Mouse (Mus musculus): ENCODE measurements at regions not wholly inside any gene's neighbourhood (a gene's known extent, or its start where the extent isn't known, plus 50 kb on each side); places are given as distances from the start of the nearest gene placed in this dataset.

- no peak overlapping the region for H3K27ac ChIP-seq
- TF ChIP-seq EP300 (IDR thresholded peaks at IDR 0.05; ENCODE audit: low read depth), result no peak
- TF ChIP-seq CTCF (IDR thresholded peaks at IDR 0.05; ENCODE audit: low read depth), result no peak
- H3K36me3 ChIP-seq (replicated peaks; ENCODE audit: control insufficient read depth, insufficient read depth, low read depth), result no peaks in the 10 kb centered on the region
- H3K4me1 ChIP-seq (replicated peaks; ENCODE audit: control insufficient read depth in 2 of 2, insufficient read depth in 2 of 2, low read length in 1 of 2), result no peaks in the 10 kb centered on the region
- ATAC-seq (ENCODE audit: insufficient read depth) (no peak), DNase-seq (ENCODE audit: low read depth in 3 of 3, low spot score in 3 of 3) (no peak)
- whole genome bisulfite sequencing (ENCODE audit: insufficient replicate concordance), result 41% methylated on average over 6 of the region's 6 CpGs
- no peaks in the 10 kb centered on the region for H3K27me3 ChIP-seq (ENCODE audit: control insufficient read depth, insufficient read depth, low read length)
- H3K9me3 ChIP-seq (ENCODE audit: control insufficient read depth, low read length), result no peaks in the 10 kb centered on the region
- no peak overlapping the region for H3K4me3 ChIP-seq (ENCODE audit: insufficient read depth in 1 of 2, low read depth in 2 of 2, low read length in 2 of 2)
- no peak overlapping the region for H3K9ac ChIP-seq (replicated peaks)
- H3K4me2 ChIP-seq (ENCODE audit: low read depth), result no peak overlapping the region
Observed at GRCm38 (mm10) chr13:101439041-101439440, 329.0 kb downstream of the Pik3r1 start.

- 67% methylated on average over 6 of the region's 6 CpGs for WGBS (ENCODE audit: insufficient replicate concordance)
- Histone ChIP-seq H3K4me1 (replicated peaks; ENCODE audit: control insufficient read depth in 2 of 2, insufficient read depth in 2 of 2, low read length in 1 of 2) (no peaks in the 10 kb centered on the region), H3K36me3 (replicated peaks; ENCODE audit: control insufficient read depth, insufficient read depth, low read depth) (no peaks in the 10 kb centered on the region), H3K27ac (no peak overlapping the region), H3K27me3 (ENCODE audit: control insufficient read depth, insufficient read depth, low read length) (no peaks in the 10 kb centered on the region), H3K9ac (replicated peaks) (no peak overlapping the region), H3K4me3 (ENCODE audit: insufficient read depth in 1 of 2, low read depth in 2 of 2, low read length in 2 of 2) (no peak overlapping the region), H3K4me2 (ENCODE audit: low read depth) (no peak overlapping the region), H3K9me3 (ENCODE audit: control insufficient read depth, low read length) (no peaks in the 10 kb centered on the region)
- no peak for TF ChIP-seq EP300 (IDR thresholded peaks at IDR 0.05; ENCODE audit: low read depth)
- TF ChIP-seq CTCF (IDR thresholded peaks at IDR 0.05; ENCODE audit: low read depth), result no peak
- ATAC-seq (ENCODE audit: insufficient read depth), result no peak
- no peak for DNase-seq (ENCODE audit: low read depth in 3 of 3, low spot score in 3 of 3)
Observed at GRCm38 (mm10) chr13:101433162-101433561, 334.9 kb downstream of the Pik3r1 start.

- Histone ChIP-seq H3K9me3 (ENCODE audit: control insufficient read depth, low read length) (no peaks in the 10 kb centered on the region), H3K4me1 (replicated peaks; ENCODE audit: control insufficient read depth in 2 of 2, insufficient read depth in 2 of 2, low read length in 1 of 2) (no peaks in the 10 kb centered on the region), H3K9ac (replicated peaks) (no peak overlapping the region), H3K4me2 (ENCODE audit: low read depth) (no peak overlapping the region), H3K27me3 (ENCODE audit: control insufficient read depth, insufficient read depth, low read length) (no peaks in the 10 kb centered on the region), H3K4me3 (ENCODE audit: insufficient read depth in 1 of 2, low read depth in 2 of 2, low read length in 2 of 2) (no peak overlapping the region), H3K27ac (no peak overlapping the region), H3K36me3 (replicated peaks; ENCODE audit: control insufficient read depth, insufficient read depth, low read depth) (no peaks in the 10 kb centered on the region)
- DNase-seq (ENCODE audit: low read depth in 3 of 3, low spot score in 3 of 3), result no peak
- TF ChIP-seq EP300 (IDR thresholded peaks at IDR 0.05; ENCODE audit: low read depth) (no peak), CTCF (IDR thresholded peaks at IDR 0.05; ENCODE audit: low read depth) (no peak)
- ATAC-seq (ENCODE audit: insufficient read depth), result no peak
- 70% methylated on average over 12 of the region's 12 CpGs for WGBS (ENCODE audit: insufficient replicate concordance)
Observed at GRCm38 (mm10) chr13:101427426-101428221, 340.4 kb downstream of the Pik3r1 start.

- WGBS (ENCODE audit: insufficient replicate concordance), result 42% methylated on average over 5 of the region's 5 CpGs
Observed at GRCm38 (mm10) chr13:101426461-101426860, 341.6 kb downstream of the Pik3r1 start.

GRCm38 (mm10) chr13:101422082-101422481 is 345.9 kb downstream of the Pik3r1 start:
- Histone ChIP-seq H3K9ac (replicated peaks) (no peak overlapping the region), H3K9me3 (ENCODE audit: control insufficient read depth, low read length) (no peaks in the 10 kb centered on the region), H3K4me3 (ENCODE audit: insufficient read depth in 1 of 2, low read depth in 2 of 2, low read length in 2 of 2) (no peak overlapping the region), H3K27me3 (ENCODE audit: control insufficient read depth, insufficient read depth, low read length) (no peaks in the 10 kb centered on the region), H3K4me1 (replicated peaks; ENCODE audit: control insufficient read depth in 2 of 2, insufficient read depth in 2 of 2, low read length in 1 of 2) (no peaks in the 10 kb centered on the region), H3K27ac (no peak overlapping the region), H3K36me3 (replicated peaks; ENCODE audit: control insufficient read depth, insufficient read depth, low read depth) (no peaks in the 10 kb centered on the region), H3K4me2 (ENCODE audit: low read depth) (no peak overlapping the region)
- no peak for DNase-seq (ENCODE audit: low read depth in 3 of 3, low spot score in 3 of 3)
- ATAC-seq (ENCODE audit: insufficient read depth), result no peak
- TF ChIP-seq EP300 (IDR thresholded peaks at IDR 0.05; ENCODE audit: low read depth), result no peak
- TF ChIP-seq CTCF (IDR thresholded peaks at IDR 0.05; ENCODE audit: low read depth), result no peak
- 41% methylated on average over 3 of the region's 3 CpGs for WGBS (ENCODE audit: insufficient replicate concordance)

More at GRCm38 (mm10) chr13:101426461-101426860, 341.6 kb downstream of the Pik3r1 start:
- DNase-seq (ENCODE audit: low read depth in 3 of 3, low spot score in 3 of 3) (no peak), ATAC-seq (ENCODE audit: insufficient read depth) (no peak)
- H3K36me3 ChIP-seq (replicated peaks; ENCODE audit: control insufficient read depth, insufficient read depth, low read depth), result no peaks in the 10 kb centered on the region
- no peak overlapping the region for H3K9ac ChIP-seq (replicated peaks)
- no peaks in the 10 kb centered on the region for H3K9me3 ChIP-seq (ENCODE audit: control insufficient read depth, low read length)
- no peaks in the 10 kb centered on the region for H3K27me3 ChIP-seq (ENCODE audit: control insufficient read depth, insufficient read depth, low read length)
- no peak for TF ChIP-seq EP300 (IDR thresholded peaks at IDR 0.05; ENCODE audit: low read depth)
- TF ChIP-seq CTCF (IDR thresholded peaks at IDR 0.05; ENCODE audit: low read depth), result no peak
- H3K27ac ChIP-seq, result no peak overlapping the region
- H3K4me1 ChIP-seq (replicated peaks; ENCODE audit: control insufficient read depth in 2 of 2, insufficient read depth in 2 of 2, low read length in 1 of 2), result no peaks in the 10 kb centered on the region
- no peak overlapping the region for H3K4me2 ChIP-seq (ENCODE audit: low read depth)
- H3K4me3 ChIP-seq (ENCODE audit: insufficient read depth in 1 of 2, low read depth in 2 of 2, low read length in 2 of 2), result no peak overlapping the region

Measured in liver, embryonic 14.5 days (tissue).